ENCODE assay signal across 7 mouse cellular contexts in genomic region chr10:78184531-78185380, GRCm38 (mm10). TPM values are rescaled to one million over a fixed set of nuclear protein-coding genes. Genes with fewer than 3 reads are reported as not detected.
DNase-seq lines count a peak whose midpoint lies in the region; ATAC-seq lines count a peak whose summit lies in the region.

Pwp2 (minus strand) TSS chr10:78185149.

- peak within 1 kb of the TSS; percentile 90 for H3K4me2 ChIP-seq in embryonic facial prominence, embryonic 11.5 days (ENCODE audit: low read depth, low read length)
- peak within 1 kb of the TSS; percentile 95 for H3K4me2 ChIP-seq in limb, embryonic 11.5 days (ENCODE audit: low read depth, severe bottlenecking)
- H3K4me2 ChIP-seq in midbrain, embryonic 14.5 days (ENCODE audit: low read length), result peak within 1 kb of the TSS; percentile 89

- ATAC-seq in embryonic facial prominence, embryonic 11.5 days (replicated peaks; ENCODE audit: insufficient number of reproducible peaks, low FRiP score, low TSS enrichment, low read depth), result peak; percentile 91
- peak; percentile 93 for ATAC-seq in limb, embryonic 11.5 days (ENCODE audit: insufficient number of reproducible peaks, low FRiP score, low TSS enrichment, low read depth)
- peak; percentile 95 for ATAC-seq in midbrain, embryonic 14.5 days (ENCODE audit: low FRiP score, low TSS enrichment)

- WGBS in embryonic facial prominence, embryonic 11.5 days, result 2% methylated on average over 46 of the region's 47 CpGs
- 1% methylated on average over 47 of the region's 47 CpGs for WGBS in limb, embryonic 11.5 days
- 2% methylated on average over 47 of the region's 47 CpGs for WGBS in midbrain, embryonic 14.5 days

- peak; percentile 95 for DNase-seq in adrenal gland, postnatal 14 days
- DNase-seq in embryonic facial prominence, embryonic 11.5 days (ENCODE audit: low spot score), result peak; percentile 97
- peak; percentile 99 for DNase-seq in heart, adult 11 months
- peak; percentile 92 for DNase-seq in kidney, adult 18-20 months
- peak; percentile 93 for DNase-seq in limb, embryonic 11.5 days (ENCODE audit: low spot score)
- DNase-seq in midbrain, embryonic 14.5 days, result peak; percentile 98
- DNase-seq in spleen, adult 18-20 months, result peak; percentile 79 to 87

- H3K9me3 ChIP-seq in embryonic facial prominence, embryonic 11.5 days (replicated peaks; ENCODE audit: control insufficient read depth, low read length), result no peaks in the 10 kb centered on the region
- no peaks in the 10 kb centered on the region for H3K9me3 ChIP-seq in limb, embryonic 11.5 days (ENCODE audit: control insufficient read depth, low read length)
- no peaks in the 10 kb centered on the region for H3K9me3 ChIP-seq in midbrain, embryonic 14.5 days (ENCODE audit: control insufficient read depth, low read length)

- H3K9ac ChIP-seq in embryonic facial prominence, embryonic 11.5 days (replicated peaks; ENCODE audit: low read length), result peak within 1 kb of the TSS; percentile 61
- peak within 1 kb of the TSS; percentile 58 for H3K9ac ChIP-seq in limb, embryonic 11.5 days (ENCODE audit: low read length)
- peak within 1 kb of the TSS; percentile 55 for H3K9ac ChIP-seq in midbrain, embryonic 14.5 days (replicated peaks; ENCODE audit: low read length)

- peaks cover 9% of the 10 kb centered on the region for H3K36me3 ChIP-seq in embryonic facial prominence, embryonic 11.5 days (replicated peaks; ENCODE audit: control insufficient read depth, insufficient read depth, low read depth, low read length)
- peaks cover 26% of the 10 kb centered on the region for H3K36me3 ChIP-seq in limb, embryonic 11.5 days (ENCODE audit: control insufficient read depth, insufficient read depth, low read length)
- H3K36me3 ChIP-seq in midbrain, embryonic 14.5 days (ENCODE audit: control insufficient read depth, insufficient read depth, low read length), result peaks cover 57% of the 10 kb centered on the region

- no peaks in the 10 kb centered on the region; the same call in 1 of the 2 replicates for H3K4me1 ChIP-seq in embryonic facial prominence, embryonic 11.5 days (ENCODE audit: control insufficient read depth, insufficient read depth, low read length)
- peaks cover 8% of the 10 kb centered on the region for H3K4me1 ChIP-seq in limb, embryonic 11.5 days (ENCODE audit: control insufficient read depth, insufficient read depth, low read length)
- H3K4me1 ChIP-seq in midbrain, embryonic 14.5 days (ENCODE audit: control insufficient read depth, insufficient read depth, low read length), result peaks cover 8% of the 10 kb centered on the region; the same call in 1 of the 2 replicates

- H3K4me3 ChIP-seq in embryonic facial prominence, embryonic 11.5 days (ENCODE audit: low read depth, low read length), result peak within 1 kb of the TSS; percentile 72
- H3K4me3 ChIP-seq in limb, embryonic 11.5 days (ENCODE audit: low read depth, low read length), result peak within 1 kb of the TSS; percentile 77
- peak within 1 kb of the TSS; percentile 62 for H3K4me3 ChIP-seq in midbrain, embryonic 14.5 days (replicated peaks; ENCODE audit: low read depth, low read length)

- H3K27me3 ChIP-seq in embryonic facial prominence, embryonic 11.5 days (ENCODE audit: control insufficient read depth, insufficient read depth, low read length), result no peaks in the 10 kb centered on the region
- H3K27me3 ChIP-seq in limb, embryonic 11.5 days (ENCODE audit: control insufficient read depth, insufficient read depth, low read length), result no peaks in the 10 kb centered on the region
- H3K27me3 ChIP-seq in midbrain, embryonic 14.5 days (ENCODE audit: control insufficient read depth, insufficient read depth, low read length), result no peaks in the 10 kb centered on the region

- 0 out of 2 replicates have a peak within 1 kb of the TSS, but pooled peaks have one; percentile 14 for H3K27ac ChIP-seq in embryonic facial prominence, embryonic 11.5 days (replicated peaks; ENCODE audit: low read depth, low read length)
- peak within 1 kb of the TSS; percentile 42; the same call in 1 of the 2 replicates for H3K27ac ChIP-seq in limb, embryonic 11.5 days (replicated peaks; ENCODE audit: low read depth, low read length)
- H3K27ac ChIP-seq in midbrain, embryonic 14.5 days (replicated peaks; ENCODE audit: low read depth, low read length), result peak within 1 kb of the TSS; percentile 52

RNA-seq across cellular contexts. Expression of gene Pwp2, which starts in this region (rescaled TPM):
- total RNA-seq in adrenal gland, postnatal 14 days (2021), result 16.5 and 17.9 TPM in 2 replicates
- polyA plus RNA-seq in embryonic facial prominence, embryonic 11.5 days (2014; fragmentation: Nextera tagmentation; extraction: Ambion mirVana), result 20.0 and 21.6 TPM in 2 replicates
- polyA plus RNA-seq in limb, embryonic 11.5 days (2014; fragmentation: Nextera tagmentation; extraction: Ambion mirVana), result 23.7 and 26.5 TPM in 2 replicates
- polyA plus RNA-seq in midbrain, embryonic 14.5 days (2014; fragmentation: Nextera tagmentation; extraction: Ambion mirVana), result 13.7 and 15.2 TPM in 2 replicates

Comparison
In these comparisons a context has a peak if more than half of its experiments do, and no peak if none do; other contexts are left out.
1. Peak in every context shown above with its lines: DNase-seq, ATAC-seq, H3K4me3 ChIP-seq and H3K27ac ChIP-seq.